Mouse (Mus musculus) myocyte (in vitro differentiated cells): ENCODE measurements around the gene Socs7. TPM values are rescaled to one million over a fixed set of nuclear protein-coding genes. Genes with fewer than 3 reads are reported as not detected.
A peak's percentile ranks its signal among the peaks of the same experiment; 100 is the strongest.

Source experiments
- H3K27me3 ChIP-seq: one replicate; pipeline ENCODE4 v1.6.1; 2011; ENCODE audit not compliant: control insufficient read depth, insufficient read depth, insufficient read length
- H3K36me3 ChIP-seq: one replicate; pipeline ENCODE4 v1.6.1; 2011; ENCODE audit not compliant: control insufficient read depth, insufficient read depth
- H3K4me2 ChIP-seq: one replicate; pipeline ENCODE4 v1.6.1; 2011; ENCODE audit warnings: low read depth, control low read depth
- H3K4me3 ChIP-seq: one replicate; pipeline ENCODE4 v1.5.1; 2011; ENCODE audit warnings: mild to moderate bottlenecking, control low read depth, moderate library complexity
- H3K79me2 ChIP-seq: one replicate; pipeline ENCODE4 v1.6.1; 2011; ENCODE audit not compliant: control insufficient read depth, insufficient read depth
- H3ac ChIP-seq: one replicate; pipeline ENCODE4 v1.6.1; 2011; ENCODE audit not compliant: control insufficient read depth, insufficient read length
- CEBPB ChIP-seq: IDR thresholded peaks from 2 replicates; pipeline ENCODE4 v1.6.1; 2011; ENCODE audit warnings: mild to moderate bottlenecking, moderate library complexity; ENCODE audit not compliant: poor library complexity, insufficient read depth, severe bottlenecking
- E2F4 ChIP-seq: IDR thresholded peaks from one replicate; pipeline ENCODE4 v1.6.1; 2011; ENCODE audit warnings: mild to moderate bottlenecking, control low read depth, moderate library complexity; ENCODE audit not compliant: insufficient read depth
- MAX ChIP-seq: IDR thresholded peaks from one replicate; pipeline ENCODE4 v1.6.1; 2011; ENCODE audit warnings: low read depth, mild to moderate bottlenecking, control low read depth
- MYOD1 ChIP-seq, 3 experiments: IDR thresholded peaks; one replicate each; pipeline ENCODE4 v1.6.1; 2011; ENCODE audit warnings: control low read depth in 2 of 3, low read depth in 2 of 3, mild to moderate bottlenecking in 2 of 3, moderate library complexity in 1 of 3; ENCODE audit not compliant: insufficient read length in 2 of 3, control insufficient read depth in 1 of 3
- MYOG ChIP-seq, 3 experiments: IDR thresholded peaks; one replicate each; pipeline ENCODE4 v1.6.1; 2011; ENCODE audit warnings: control low read depth in 2 of 3, low read depth in 2 of 3, mild to moderate bottlenecking in 2 of 3; ENCODE audit not compliant: insufficient read length in 2 of 3, control insufficient read depth in 1 of 3, insufficient read depth in 1 of 3
- POLR2A ChIP-seq: IDR thresholded peaks from one replicate; pipeline ENCODE4 v1.6.1; 2011; ENCODE audit warnings: low read depth, mild to moderate bottlenecking, control low read depth, moderate library complexity; ENCODE audit not compliant: insufficient read length
- POLR2AphosphoS2 ChIP-seq: IDR thresholded peaks from one replicate; pipeline ENCODE4 v1.6.1; 2011; ENCODE audit warnings: low read depth, control low read depth; ENCODE audit not compliant: insufficient read length
- REST ChIP-seq: IDR thresholded peaks from one replicate; pipeline ENCODE4 v1.6.1; 2011; ENCODE audit warnings: mild to moderate bottlenecking, control low read depth, moderate library complexity; ENCODE audit not compliant: insufficient read depth, insufficient read length
- SRF ChIP-seq: IDR thresholded peaks from one replicate; pipeline ENCODE4 v1.6.1; 2011; ENCODE audit warnings: low read depth; ENCODE audit not compliant: control insufficient read depth, insufficient read length
- TCF12 ChIP-seq: IDR thresholded peaks from one replicate; pipeline ENCODE4 v1.6.1; 2011; ENCODE audit warnings: mild to moderate bottlenecking, control low read depth; ENCODE audit not compliant: poor library complexity, insufficient read depth, severe bottlenecking
- TCF3 ChIP-seq: IDR thresholded peaks from one replicate; pipeline ENCODE4 v1.6.1; 2011; ENCODE audit warnings: low read depth, control low read depth; ENCODE audit not compliant: insufficient read length
- USF1 ChIP-seq: IDR thresholded peaks from one replicate; pipeline ENCODE4 v1.6.1; 2011; ENCODE audit warnings: low read depth, mild to moderate bottlenecking, control low read depth, moderate library complexity
- polyA plus RNA-seq: library from polyadenylated mRNA; unstranded; fragments of >200 nt; fragmentation: generic; extraction: Trizol; gene quantifications from one replicate; pipeline ENCODE4 v1.2.1, GENCODE M21; 2012; ENCODE audit warnings: missing spikeins

The Socs7 gene
- polyA plus RNA-seq, 1 experiment, result 19.8 TPM

DNA sequence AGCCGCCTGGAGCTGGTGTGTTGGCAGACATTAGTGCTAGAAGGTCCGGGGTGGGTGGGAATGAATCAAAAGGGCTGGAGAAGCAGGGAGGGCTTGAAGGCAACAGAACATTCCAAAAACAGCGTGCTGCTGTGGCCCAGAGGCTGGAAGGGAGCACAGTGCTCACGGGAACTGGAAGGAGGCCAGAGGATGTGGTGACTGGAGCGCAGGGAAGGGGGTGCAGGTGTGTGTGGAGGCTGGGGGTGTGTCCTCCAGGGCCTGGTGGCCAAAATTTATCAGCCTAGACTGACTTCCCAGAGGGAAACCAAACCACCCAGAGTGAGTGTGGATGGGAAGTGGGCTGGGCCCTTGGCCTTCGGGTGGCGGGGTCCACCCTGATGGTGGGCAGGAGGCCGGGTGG, 67.3 kb downstream of the Socs7 start:
- Histone ChIP-seq H3K4me3 (no peak overlapping the region), H3K4me2 (no peak overlapping the region), H3ac (no peak overlapping the region), H3K27me3 (no peaks in the 10 kb centered on the region), H3K36me3 (no peaks in the 10 kb centered on the region), H3K79me2 (peaks cover 62% of the 10 kb centered on the region)
- TF ChIP-seq MYOG (IDR thresholded peaks at IDR 0.05; ENCODE audit: control insufficient read depth in 1 of 3, insufficient read depth in 1 of 3, insufficient read length in 2 of 3, low read depth in 2 of 3) (peak in 1 of 3 experiments; percentile 20), CEBPB (no peak), POLR2AphosphoS2 (peak; percentile 18)

DNA sequence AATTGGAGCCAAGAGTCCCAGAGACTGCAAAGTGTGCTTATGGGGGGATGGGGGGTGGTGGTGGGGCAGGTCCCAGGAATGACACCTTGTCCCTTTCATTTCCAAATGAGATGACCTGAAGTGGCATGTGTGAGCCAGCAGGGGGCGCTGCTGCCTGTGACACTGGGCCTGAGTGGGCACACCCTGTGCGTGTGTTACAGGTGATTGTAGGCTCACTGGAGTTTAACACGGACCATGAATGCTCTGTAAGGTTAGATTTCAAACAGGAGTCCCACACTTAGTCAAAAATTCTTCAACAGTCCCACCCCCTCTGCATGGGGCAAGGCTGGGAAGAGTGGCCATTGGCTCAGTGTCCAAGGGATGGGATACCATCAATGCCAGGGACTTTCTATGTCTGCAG, 69.7 kb downstream of the Socs7 start:
- Histone ChIP-seq H3ac (no peak overlapping the region), H3K4me2 (no peak overlapping the region), H3K4me3 (no peak overlapping the region), H3K27me3 (no peaks in the 10 kb centered on the region), H3K36me3 (no peaks in the 10 kb centered on the region), H3K79me2 (peaks cover 64% of the 10 kb centered on the region)
- TF ChIP-seq MYOG (IDR thresholded peaks at IDR 0.05; ENCODE audit: control insufficient read depth in 1 of 3, insufficient read depth in 1 of 3, insufficient read length in 2 of 3, low read depth in 2 of 3) (no peak), MAX (no peak), E2F4 (no peak), POLR2AphosphoS2 (peak; percentile 31), MYOD1 (IDR thresholded peaks at IDR 0.05; ENCODE audit: control insufficient read depth in 1 of 3, insufficient read length in 2 of 3, low read depth in 2 of 3) (peak in 1 of 3 experiments; percentile 27)

DNA sequence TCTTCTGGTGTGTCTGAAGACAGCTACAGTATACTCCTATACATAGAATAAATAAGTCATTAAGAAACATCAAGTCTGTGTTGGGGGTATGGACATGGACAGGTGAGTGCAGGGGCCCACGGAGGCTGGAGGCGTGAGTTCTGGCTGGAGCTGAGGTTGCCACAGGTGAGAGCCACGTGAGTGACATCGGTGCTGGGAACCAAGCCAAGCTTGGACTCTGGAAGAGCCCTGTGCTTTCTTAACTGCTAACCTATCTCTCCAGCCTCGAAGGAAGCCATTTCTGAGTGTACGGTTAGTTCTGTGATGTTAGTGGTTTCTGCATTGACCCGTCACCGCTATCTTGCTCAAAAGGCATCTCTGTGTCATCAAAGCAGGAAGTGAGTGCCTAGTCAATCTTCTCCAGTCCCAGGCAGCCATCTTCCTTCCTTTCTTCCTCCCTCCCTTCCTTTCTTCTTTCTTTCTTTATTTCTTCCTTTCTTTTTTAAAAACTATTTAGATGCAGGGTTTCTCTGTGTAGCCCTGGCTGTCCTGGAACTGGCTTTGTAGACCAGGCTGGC, 70.7 kb downstream of the Socs7 start:
- Histone ChIP-seq H3K27me3 (no peaks in the 10 kb centered on the region), H3K36me3 (no peaks in the 10 kb centered on the region), H3K4me2 (no peak overlapping the region), H3K79me2 (peaks cover 66% of the 10 kb centered on the region), H3ac (no peak overlapping the region), H3K4me3 (no peak overlapping the region)
- TF ChIP-seq SRF (no peak), MYOG (IDR thresholded peaks at IDR 0.05; ENCODE audit: control insufficient read depth in 1 of 3, insufficient read depth in 1 of 3, insufficient read length in 2 of 3, low read depth in 2 of 3) (no peak), TCF3 (no peak), E2F4 (no peak), TCF12 (no peak), MAX (no peak), USF1 (no peak)

DNA sequence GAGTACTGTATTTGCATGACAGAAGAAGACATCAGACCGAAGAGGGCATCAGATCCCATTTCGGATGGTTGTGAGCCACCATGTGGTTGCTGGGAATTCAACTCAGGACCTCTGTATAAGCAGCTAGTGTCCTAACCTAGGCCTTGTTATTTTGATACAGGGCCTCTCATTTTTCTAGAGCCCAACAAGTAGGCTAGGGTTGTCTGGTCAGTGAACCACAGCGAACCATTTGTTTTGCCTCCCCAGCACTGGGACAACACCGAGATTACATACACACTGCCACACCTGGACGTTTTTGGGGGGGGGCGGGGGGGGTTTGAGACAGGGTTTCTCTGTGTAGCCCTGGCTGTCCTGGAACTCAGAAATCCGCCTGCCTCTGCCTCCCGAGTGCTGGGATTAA, 71.8 kb downstream of the Socs7 start:
- Histone ChIP-seq H3K79me2 (peaks cover 75% of the 10 kb centered on the region), H3K4me2 (no peak overlapping the region), H3ac (no peak overlapping the region), H3K36me3 (no peaks in the 10 kb centered on the region), H3K4me3 (peak overlapping the region; percentile 3), H3K27me3 (no peaks in the 10 kb centered on the region)
- TF ChIP-seq POLR2A, result no peak
- TF ChIP-seq MAX, result no peak
- no peak for TF ChIP-seq TCF12
- no peak for TF ChIP-seq TCF3
- TF ChIP-seq SRF, result no peak
- no peak for TF ChIP-seq MYOG (IDR thresholded peaks at IDR 0.05; ENCODE audit: control insufficient read depth in 1 of 3, insufficient read depth in 1 of 3, insufficient read length in 2 of 3, low read depth in 2 of 3)
- no peak for TF ChIP-seq E2F4
- no peak for TF ChIP-seq REST

DNA sequence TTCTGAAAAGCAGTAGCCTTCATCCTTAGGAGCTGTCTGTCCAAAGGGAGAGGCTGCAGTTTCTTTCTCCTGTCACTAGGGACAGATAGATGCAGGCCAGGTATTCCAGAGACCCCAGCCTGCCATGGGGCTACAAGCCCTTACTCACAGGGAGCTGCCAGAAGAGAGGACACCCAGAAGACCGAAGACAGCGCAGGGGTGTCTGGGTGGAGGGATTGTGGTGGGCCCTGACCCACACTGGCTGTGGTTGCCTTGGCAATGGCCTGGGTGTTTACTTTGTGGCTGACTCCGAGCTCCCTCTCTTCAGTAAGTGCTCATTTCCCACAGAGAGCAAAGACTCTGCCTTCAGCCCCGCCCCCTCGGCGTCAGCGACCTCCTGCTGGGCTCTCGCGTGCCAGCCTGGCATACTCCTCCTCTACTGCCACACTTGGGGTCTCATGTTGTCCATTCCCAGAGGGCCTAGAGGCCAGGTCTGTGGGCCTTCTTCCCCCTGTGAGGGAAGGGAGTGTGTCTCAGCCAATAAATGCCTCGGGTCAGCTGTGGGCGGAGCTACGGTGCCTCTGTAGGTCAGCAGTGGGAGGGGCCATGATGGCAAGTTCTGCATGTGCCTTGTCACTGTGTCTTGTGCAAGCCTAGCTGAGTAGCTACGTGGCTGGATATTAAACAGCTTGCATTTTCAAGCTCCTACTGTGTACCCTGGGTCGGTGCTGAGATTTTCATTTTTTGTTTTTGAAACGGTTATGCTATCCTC, 72.5 kb downstream of the Socs7 start:
- peak overlapping the region; percentile 69 for H3K4me2 ChIP-seq
- no peak for TF ChIP-seq E2F4
- TF ChIP-seq TCF12, result no peak
- peak; percentile 23 for TF ChIP-seq POLR2AphosphoS2
- TF ChIP-seq MAX, result no peak
- TF ChIP-seq TCF3, result no peak
- 0 out of 2 replicates have a peak, but pooled peaks have one; percentile 56 for TF ChIP-seq CEBPB
- no peak for TF ChIP-seq SRF
- no peak for TF ChIP-seq REST
- TF ChIP-seq USF1, result no peak
- TF ChIP-seq MYOG (IDR thresholded peaks at IDR 0.05; ENCODE audit: control insufficient read depth in 1 of 3, insufficient read depth in 1 of 3, insufficient read length in 2 of 3, low read depth in 2 of 3), result no peak
- no peak for TF ChIP-seq MYOD1 (IDR thresholded peaks at IDR 0.05; ENCODE audit: control insufficient read depth in 1 of 3, insufficient read length in 2 of 3, low read depth in 2 of 3)
- TF ChIP-seq POLR2A, result peak; percentile 11
- H3K36me3 ChIP-seq, result no peaks in the 10 kb centered on the region
- no peaks in the 10 kb centered on the region for H3K27me3 ChIP-seq
- H3K4me3 ChIP-seq, result peak overlapping the region; percentile 3
- peaks cover 74% of the 10 kb centered on the region for H3K79me2 ChIP-seq
- no peak overlapping the region for H3ac ChIP-seq
